Mouse (Mus musculus): ENCODE results near the gene Tmod3.
"Not testable (repeated sequence)": the region's sequence is repeated elsewhere in the genome, so short reads cannot be mapped to it uniquely, and the experiment has no call there.

Gene Tmod3

DNA sequence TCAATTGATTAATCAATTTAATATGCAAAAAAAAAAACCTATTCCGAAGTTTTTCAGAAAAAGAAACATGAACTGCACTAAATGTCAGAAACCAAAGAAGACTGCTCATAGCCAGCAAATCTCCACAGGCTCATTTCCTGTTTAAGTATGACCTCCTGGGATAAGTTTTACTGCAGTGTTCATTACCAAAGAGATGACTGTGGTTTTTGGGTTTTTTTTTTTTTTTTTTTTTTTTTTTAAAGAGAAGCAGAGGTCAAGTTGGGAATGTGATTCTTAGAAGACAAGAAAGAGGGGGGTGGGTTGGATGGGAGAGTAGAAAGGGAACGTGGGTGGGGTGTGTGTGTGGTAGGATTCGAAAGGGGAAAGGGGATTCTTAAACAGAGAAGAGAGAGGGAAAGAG lies 1.1 kb downstream of the Tmod3 start:
- DNase-seq (ENCODE audit: low read depth, low spot score) = no peak

DNA sequence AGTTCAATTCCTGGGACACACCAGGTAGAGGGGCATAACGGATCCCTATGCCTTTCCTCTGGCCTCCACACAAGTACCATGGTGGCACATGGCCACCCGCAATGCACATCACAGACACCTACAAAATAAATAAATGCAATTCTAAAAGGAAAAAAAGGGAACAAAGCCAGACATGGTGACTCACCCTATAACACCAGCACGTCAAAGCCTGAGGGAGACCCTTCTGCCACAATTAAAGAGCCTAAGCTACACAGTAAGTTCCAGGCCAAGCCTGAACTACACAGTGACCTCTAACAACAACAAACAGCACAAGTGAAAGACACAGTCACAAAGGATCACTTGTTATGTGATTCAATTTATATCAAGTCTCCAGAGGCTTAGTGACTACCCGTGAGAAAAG lies 5.7 kb downstream of the Tmod3 start:
- no peak for DNase-seq (ENCODE audit: low read depth, low spot score)

DNA sequence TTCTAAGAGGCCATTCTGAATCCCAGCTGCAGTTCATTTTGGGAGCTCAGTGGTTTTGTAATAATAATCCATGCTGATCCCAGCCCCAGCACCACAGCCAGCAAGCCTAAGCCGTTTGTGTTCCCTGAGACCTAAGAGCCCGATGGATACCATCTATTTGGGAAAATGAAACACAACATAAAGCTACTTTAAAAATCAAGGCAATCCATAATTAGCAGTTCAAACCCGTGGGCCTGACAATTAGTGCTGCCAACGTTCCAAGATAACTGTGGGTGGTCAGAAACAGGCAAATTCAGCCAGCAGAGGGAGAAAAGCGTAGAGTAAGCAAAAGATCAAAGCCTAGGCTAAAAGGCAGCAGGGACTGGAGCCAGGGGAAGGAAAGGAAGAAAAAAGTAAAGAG lies 8.1 kb downstream of the Tmod3 start:
- DNase-seq (ENCODE audit: low read depth, low spot score) = no peak

DNA sequence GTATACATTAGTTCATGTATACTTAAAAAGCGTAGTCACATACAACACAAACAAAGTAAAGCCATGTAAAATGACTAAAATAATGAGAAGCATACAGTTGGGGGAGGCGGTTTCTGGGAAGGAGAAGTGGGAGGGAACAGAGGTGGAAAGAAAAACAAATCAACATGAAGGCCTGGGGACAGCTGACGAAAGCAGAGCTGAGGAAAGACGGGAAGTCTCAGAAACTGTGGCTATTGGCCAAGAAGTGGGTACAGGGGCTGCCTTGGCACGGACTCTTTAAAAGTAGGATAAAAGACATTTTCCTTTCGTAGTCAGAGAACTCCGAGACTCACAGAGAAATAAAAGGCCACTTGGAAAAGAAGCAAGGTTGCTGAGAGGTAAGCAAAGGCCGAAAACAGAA lies 10.4 kb downstream of the Tmod3 start:
- DNase-seq (ENCODE audit: low read depth, low spot score) = no peak

DNA sequence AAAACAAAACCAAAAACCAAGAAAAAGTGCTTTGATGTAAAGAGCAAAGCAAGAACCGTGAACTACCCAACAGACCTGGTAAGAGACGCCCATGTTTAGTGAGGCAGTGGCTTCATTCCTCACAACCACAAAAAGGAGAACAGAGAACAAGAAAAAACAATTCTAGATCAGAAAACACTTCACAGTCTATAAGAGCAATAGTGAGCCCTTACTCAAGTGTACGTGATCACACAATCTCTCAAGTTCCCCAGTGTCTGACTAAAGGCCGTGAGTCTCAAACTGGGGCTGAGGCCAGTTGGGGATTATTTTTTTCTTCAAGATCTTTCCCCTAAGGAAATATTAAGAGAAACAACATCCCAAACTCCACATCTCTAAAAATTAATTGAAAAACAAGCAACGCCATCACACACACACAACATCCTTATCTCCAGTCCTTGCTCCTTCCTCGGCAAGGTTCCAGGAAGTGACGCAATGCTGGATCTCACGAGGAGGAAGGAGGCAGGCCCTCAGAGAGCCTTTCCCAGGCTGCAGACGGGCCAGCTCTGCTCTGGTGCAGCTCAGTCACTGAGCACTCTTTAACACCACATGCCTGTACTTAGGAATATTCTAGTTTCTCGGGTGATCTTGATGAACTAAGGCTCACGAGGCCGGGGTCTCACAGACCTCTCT lies 12.4 kb downstream of the Tmod3 start:
- DNase-seq (ENCODE audit: low read depth, low spot score) = peak; percentile 90

DNA sequence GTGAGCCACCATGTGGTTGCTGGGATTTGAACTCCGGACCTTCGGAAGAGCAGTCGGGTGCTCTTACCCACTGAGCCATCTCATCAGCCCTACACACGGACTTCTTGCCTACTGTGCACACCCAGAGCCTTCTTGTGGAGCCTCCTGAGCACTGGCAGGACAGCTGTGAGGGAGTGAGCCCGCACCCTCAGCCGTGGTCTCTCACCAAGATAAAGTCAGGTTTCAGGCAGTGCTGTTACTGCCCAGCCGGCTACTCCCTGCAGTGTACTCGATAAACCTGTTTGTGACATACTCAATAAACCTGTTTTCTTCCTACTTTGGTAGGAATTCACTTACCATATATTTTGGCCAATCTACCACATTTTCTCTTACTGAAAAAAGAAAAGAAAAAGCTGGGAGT lies 13.9 kb downstream of the Tmod3 start:
- no peak for DNase-seq (ENCODE audit: low read depth, low spot score)

DNA sequence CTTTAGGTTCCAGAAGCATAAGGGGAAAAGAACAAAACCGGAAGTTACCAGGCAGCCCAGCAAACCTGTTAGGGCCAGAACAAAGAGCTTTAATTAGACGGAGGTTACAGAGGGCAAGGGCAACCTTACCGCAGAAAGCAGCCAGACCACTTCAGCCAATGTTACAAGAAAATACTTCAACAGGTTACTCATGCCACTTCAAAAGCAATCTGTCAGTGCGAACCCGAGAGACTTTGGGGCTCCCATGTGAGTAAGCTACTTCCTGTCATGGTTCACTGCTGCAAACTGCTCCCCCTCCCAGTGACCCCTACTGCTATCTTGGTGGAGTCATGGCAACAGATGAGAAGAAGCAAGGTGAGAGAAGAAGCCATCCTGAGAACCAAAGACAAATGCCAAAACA lies 18.0 kb downstream of the Tmod3 start:
- no peak for DNase-seq (ENCODE audit: low read depth, low spot score)

DNA sequence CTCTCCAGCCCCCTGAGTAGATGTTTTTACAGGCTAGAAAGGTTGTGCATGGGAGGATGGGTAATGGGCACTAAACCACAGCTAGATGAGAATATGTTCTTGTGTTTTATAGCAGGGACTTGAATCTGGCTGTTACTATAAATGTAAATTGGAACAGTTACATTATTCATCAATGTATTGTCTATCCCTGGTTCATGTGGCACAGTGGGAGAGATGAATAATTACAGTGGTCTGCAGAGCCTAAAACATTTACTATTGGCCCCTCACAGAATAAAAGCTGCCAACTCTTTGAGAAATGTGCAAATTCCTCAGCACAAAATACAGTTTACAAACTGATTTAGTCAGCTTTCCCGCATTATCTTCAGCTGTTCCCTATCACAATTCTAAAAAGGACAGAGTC lies 23.0 kb downstream of the Tmod3 start:
- DNase-seq (ENCODE audit: low read depth, low spot score) = no peak

DNA sequence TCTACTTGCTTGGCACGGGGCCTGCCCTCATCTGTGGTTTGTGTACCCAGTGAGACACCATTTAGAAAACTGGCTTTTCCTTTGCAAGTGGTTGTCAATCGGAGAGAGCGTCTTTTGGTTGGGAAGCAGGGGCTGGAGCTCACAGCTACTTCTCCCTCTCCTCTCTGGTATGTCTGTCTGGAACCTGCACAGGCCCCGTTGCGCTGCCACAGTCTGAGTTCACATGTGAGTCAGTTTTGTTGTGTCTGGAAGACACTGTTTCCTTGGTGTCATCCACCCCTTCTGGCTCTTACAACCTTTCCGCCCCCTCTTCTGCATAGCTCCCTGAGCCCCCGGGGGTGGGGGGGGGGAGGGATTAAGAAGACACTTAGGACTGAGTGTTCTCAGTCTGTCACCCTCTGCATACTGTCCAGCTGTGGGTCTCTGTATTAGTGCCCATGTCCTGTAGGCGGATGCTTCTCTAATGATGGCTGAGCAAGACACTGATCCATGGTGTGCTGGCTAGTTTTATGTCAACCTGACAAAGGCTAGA lies 25.0 kb downstream of the Tmod3 start:
- no peak for DNase-seq (ENCODE audit: low read depth, low spot score)

DNA sequence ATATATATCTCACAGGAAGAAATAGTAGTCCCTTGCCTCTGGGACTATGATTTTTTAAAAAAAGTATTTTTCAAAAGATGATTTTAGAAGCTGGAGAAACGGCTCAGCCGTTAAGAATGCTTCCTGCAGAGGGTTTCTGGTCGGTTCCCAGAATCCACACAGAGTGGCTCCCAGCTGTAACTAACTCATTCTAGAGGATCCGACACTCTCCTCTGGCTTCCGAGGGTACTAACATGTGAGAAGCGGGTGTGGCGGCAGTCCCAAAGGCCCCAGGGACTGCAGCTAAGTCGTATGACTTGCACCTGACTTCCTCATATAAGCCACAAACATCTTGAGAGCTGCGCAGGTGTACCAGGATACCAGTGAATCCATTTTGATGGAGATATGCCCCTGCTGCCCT lies 26.5 kb downstream of the Tmod3 start:
- DNase-seq (ENCODE audit: low read depth, low spot score) = not testable (repeated sequence)

DNA sequence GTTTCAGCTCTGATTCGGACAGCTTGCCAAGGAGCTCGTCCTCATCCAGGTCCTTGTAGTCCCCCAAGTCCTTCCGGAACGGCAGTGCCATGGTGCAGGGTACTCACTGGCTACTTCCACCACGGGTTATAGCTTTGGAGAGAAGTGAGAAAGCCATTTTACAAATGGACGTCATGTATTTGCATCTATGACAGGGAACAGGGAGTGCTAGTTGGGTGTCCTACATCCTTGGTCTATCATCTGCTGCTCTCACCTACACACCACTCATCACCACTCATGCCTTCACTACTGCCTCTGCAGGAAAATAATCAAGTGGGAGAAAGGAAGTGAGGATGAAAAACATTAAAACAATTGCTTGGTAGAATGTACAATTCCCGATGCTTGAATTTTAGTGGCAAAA lies 27.0 kb downstream of the Tmod3 start:
- no peak for DNase-seq (ENCODE audit: low read depth, low spot score)

DNA sequence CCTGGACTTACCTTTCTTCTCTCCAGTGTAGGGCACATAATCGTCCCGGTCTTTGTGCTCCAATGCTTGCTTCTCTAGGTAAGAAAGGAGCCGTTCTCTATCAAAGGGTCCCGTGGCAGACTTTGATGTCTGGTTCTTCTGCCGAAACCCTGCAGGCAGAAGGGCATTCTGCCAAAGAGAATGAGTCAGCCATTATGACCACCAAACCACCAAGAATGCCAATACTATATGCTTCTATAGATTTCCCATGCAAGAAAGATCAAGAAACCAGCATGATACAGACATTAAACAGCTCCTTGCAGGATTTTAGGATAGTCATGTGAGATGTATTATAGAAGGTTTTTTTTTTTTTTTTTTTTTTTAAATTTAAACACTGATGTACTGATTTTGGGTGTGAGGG lies 30.1 kb downstream of the Tmod3 start:
- DNase-seq (ENCODE audit: low read depth, low spot score) = no peak

DNA sequence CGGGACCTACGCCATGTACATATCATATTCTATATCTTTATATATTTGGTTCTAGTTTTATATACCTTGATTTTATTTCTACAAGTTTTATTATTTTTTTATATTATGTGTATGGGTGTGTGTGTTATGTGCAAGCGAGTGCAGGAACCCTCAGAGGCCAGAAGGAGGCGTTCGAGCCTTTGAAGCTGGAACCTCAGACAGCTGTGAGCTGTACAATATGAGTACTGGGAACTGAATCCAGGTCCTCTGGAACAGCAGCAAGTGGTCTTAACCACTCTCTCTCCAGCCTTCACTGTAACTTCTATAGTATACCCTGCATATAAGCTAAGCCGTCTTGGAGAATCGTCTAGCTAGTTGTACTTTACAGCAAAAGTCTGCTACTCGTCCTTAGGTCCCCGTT lies 31.4 kb downstream of the Tmod3 start:
- DNase-seq (ENCODE audit: low read depth, low spot score) = no peak

DNA sequence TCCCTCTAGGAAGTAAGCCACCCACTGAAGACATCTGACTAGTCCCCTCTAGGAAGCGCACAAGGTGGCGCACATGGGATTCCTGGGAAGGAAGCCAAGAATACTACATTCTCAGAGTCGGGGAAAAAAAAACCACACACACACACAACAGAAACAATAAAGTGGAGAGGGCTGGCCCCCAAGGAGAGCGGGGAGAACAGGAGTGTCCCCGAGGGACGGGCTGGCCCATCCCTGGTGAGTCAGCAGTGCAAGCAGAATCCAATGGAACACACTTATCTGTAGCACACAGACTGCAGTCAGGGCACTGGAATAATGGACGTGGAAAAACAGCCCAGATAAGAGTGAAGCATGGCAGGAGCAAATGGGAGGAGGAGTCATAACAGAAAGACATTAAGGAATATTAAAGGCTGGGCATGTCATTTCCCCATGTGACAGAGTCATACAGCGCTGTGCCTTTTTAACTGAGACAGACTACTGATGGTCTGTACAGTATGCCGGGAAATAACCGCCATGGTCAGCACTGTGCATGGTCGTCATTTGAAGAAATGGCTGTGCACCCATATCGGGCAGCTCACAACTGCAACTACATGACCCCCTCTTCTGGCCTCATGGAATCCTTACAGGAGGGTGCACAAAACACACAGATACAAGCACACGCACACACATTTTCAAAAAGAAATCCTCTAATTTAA lies 31.9 kb downstream of the Tmod3 start:
- peak; percentile 23 for DNase-seq (ENCODE audit: low read depth, low spot score)

DNA sequence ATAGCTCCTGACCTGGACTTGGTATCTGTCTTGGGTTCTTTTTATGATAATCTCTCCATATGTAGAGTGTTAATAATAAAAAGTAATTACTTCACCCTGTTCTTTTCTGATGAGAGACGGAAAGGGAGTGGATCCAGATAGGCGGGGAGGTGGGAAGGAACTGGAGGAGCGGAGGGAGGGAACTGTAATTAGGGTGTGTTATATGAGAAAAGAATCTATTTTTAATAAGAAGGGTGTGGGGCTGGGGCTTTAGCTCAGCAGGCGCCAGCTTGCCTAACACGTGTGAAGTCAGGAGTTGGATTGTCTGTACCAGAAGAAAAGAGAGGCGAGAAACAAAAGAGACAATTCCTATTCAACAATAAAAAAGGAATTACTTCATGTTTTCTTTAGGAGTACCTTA lies 35.8 kb downstream of the Tmod3 start:
- peak; percentile 53 for DNase-seq (ENCODE audit: low read depth, low spot score)

DNA sequence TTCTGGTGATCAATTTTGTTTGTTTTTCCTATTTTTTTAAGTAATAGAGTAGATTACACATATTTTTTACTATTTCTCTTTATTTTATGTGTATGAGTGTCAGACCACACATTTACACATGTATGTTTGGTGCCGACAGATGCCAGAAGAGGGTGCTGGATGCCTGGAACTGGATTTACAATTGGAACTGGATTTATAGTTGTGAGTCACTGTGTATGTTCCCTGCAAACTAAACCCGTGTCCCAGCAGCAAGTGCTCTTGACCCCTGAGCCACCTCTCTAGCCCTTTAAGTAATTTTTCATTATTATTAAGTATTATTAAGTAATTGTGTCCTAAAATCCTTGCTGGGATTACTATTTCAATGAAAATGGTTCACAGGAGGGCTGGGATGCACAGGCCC lies 37.2 kb downstream of the Tmod3 start:
- no peak for DNase-seq (ENCODE audit: low read depth, low spot score)

DNA sequence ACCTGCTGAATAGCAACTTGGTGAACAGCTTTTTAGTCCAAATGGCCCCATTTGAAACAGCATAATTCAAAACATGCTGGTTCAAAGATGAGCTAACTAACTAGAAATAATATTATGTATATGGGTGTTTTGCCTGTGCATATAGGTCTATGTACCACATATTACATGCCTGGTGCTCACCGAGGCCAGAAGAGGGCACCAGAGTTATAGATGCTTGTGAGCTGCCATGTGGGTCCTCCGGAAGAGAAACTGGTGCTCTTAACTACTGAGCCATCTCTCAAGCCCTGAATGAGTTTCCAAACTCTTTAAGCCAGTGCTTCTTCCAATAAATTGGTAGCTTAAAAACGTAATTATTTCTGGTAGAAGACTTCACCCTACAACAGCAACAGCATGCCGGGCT lies 37.7 kb downstream of the Tmod3 start:
- DNase-seq (ENCODE audit: low read depth, low spot score) = no peak

DNA sequence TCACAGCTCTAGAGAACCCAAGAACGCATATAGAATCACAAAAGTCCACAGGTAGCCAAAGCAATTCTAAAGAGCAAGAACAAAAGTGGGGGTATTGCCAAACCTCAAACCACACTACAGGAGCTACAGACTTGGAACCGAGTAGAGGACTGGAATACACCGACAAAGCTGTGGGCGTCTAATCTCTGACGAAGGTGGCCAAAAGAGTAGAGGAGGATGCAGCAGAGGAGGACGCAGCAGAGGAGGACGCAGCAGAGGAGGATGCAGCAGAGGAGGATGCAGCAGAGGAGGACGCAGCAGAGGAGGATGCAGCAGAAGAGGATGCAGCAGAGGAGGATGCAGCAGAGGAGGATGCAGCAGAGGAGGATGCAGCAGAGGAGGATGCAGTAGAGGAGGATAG lies 38.5 kb downstream of the Tmod3 start:
- no peak for DNase-seq (ENCODE audit: low read depth, low spot score)

DNA sequence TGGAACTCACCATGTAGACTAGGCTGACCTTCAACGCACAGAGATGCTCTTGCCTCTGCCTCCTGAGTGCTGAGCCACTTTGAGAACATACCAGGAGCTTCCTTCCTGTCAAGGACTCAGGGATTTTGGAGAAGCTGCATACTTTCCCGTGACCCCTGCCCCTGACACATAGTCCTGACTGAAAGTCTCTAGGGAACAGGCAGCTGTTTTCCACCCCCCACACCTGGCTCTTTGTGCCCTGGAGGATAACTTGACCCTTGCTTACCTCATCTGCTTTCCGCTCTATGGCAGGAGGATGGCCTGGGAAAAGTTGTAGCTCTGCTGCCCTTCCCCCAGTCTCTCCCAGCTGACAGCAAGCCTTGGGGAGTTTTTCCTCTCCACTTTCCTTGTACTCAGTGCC lies 41.7 kb downstream of the Tmod3 start:
- no peak for DNase-seq (ENCODE audit: low read depth, low spot score)

DNA sequence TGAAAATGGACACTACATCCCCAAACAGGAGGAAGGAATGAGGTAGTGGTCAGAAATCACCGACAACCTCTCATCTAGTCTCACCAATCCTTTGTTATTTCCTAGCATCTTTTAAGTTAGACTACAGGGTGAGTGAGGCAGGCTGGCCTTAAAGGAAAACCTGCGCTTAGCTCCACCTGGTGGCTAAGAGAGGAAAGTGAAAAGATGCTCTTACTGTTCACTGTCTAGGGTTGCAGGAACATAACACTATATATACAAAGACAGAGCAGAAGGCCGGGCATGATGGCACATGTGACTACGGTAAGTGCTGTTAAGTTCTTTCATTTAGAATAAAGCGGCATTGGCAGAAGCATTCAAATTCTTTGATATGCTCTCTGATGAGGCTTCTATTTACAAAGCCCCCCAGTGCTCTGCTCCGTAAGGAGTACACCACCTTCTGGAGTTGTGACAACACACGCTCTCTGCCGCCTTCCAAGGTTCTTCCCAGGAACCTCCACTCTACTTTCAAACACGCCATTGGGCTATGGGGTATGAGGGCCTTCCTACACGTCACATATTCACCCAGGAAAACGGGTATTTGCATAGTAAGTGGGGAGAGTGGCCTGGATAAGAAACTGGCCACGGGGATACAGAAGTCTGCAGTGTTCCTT lies 43.9 kb downstream of the Tmod3 start:
- peak; percentile 12 for DNase-seq (ENCODE audit: low read depth, low spot score)

DNA sequence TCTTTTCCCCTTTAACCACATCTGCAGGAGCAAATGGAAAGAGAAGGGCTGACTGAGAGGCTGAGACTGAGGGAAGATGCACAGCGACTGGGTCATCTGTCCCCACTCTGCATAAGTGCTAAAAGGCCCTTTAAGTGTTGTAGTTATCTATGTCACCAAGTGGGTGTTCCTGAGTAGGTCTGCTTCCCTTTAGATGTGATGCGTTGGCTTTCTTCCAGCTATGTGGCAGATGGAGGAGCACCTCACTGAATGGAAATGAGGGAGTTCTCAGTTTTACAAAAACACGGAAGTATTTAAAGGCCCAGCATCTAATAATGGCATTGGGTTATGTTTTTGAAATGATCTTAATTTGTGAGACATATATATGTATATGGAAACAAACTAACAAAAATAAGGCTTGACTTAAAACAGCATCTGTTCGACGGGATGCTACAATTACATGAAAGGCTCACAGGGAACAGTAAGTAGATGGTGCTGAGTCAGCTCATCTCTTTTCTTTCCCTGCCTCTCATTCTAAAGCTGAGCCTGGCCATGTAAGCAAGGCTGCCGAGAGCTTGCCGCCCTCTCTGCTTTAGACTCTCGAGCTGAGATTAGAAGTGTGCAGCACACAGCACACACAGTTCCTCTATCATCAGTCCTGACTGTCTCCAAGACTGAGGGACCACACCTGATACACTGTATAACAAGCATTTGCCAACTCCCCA lies 48.1 kb downstream of the Tmod3 start:
- DNase-seq (ENCODE audit: low read depth, low spot score) = no peak

DNA sequence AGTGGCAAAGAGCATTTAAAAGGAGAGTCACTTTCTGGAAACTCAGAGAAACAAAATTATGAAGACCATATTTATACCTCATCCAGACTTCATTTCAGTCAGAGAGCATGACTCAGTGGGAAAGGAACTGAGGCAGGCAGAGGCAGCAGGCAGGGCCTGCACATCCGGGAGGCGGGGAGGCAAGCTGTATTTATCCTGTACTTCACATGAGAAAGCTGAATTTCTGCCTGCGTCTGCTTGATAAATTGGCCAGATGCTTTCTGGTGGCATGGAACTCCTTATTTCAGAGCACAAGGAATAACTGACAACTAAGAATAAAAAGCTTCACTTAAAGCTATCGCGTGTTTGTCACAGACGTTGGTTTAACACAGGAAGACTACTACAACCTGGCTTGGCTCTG lies 55.1 kb downstream of the Tmod3 start:
- no peak for DNase-seq (ENCODE audit: low read depth, low spot score)
